Mouse (Mus musculus): ENCODE data around the gene Siglec1. TPM values are rescaled to one million over a fixed set of nuclear protein-coding genes. Genes with fewer than 3 reads are reported as not detected.

Siglec1 gene
- polyA plus RNA-seq, 2 experiments = 0.70 to 0.93 TPM

DNA sequence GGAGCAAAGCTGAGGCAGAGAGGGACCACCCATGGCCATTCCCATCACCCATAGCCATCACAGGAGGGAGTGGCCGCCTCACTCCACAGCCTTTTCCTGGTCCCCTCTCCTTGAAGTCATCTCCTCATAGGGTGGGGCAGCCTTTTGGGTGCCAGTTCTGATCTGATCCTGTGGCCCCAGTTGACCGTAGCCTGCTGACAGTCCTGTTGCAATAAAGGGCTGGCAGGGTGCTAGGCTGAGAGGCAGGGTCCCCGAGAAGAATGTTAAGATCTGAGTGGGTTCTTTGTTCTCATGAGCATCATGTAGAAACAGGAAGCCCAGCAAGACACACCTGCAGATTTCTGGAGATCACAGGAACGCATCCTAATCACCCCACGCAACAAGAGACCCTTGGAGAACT is 41.6 kb upstream of the Siglec1 start:
- peak overlapping the region; percentile 85 for H3K4me2 ChIP-seq (ENCODE audit: low read depth)
- no peak for DNase-seq (ENCODE audit: low read depth in 3 of 3, low spot score in 3 of 3)
- ATAC-seq (ENCODE audit: insufficient read depth) = no peak

DNA sequence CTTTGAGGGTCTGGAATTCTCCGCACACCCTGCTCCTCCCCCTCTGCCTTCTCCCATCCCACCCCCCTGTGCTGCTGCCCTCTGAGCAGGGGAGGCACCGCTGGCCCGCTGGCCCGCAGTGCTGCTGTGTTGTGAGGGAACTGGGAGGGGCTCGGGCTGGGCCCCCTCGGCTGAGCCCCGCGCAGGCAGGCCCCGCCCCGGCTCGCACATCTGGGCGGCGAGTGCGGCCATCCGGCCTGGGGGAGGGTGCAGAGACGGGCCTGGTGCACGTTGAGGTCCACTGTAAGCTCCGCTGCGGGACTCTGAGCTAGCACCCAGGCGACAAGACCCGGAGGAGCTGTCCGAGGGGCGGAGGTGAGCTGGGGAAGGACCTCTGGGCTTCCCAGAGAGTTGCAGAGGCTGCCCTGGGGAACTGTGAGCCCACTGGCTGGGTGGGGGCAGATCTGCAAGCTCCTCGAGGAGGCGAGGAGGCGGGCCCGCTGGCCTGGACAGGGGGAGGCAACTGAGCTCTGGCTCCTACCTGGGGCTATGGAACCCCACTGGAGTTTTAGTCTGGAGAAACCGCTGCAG is 40.7 kb upstream of the Siglec1 start, which contains the start of gene Hspa12b:
TSS of gene Hspa12b (plus strand) at position 120 of the 570 bp plus-strand sequence.
- H3K27me3 ChIP-seq (ENCODE audit: control insufficient read depth, insufficient read depth, low read length) = no peaks in the 10 kb centered on the region; the same call in 1 of the 2 replicates

More for the DNA sequence above, 41.6 kb upstream of the Siglec1 start:
- no peak for TF ChIP-seq EP300 (IDR thresholded peaks at IDR 0.05; ENCODE audit: low read depth)
- no peak for TF ChIP-seq CTCF (IDR thresholded peaks at IDR 0.05; ENCODE audit: low read depth)
- Histone ChIP-seq H3K9ac (replicated peaks) (no peak overlapping the region), H3K27ac (no peak overlapping the region), H3K9me3 (ENCODE audit: control insufficient read depth, low read length) (no peaks in the 10 kb centered on the region), H3K36me3 (replicated peaks; ENCODE audit: control insufficient read depth, insufficient read depth, low read depth) (no peaks in the 10 kb centered on the region), H3K27me3 (ENCODE audit: control insufficient read depth, insufficient read depth, low read length) (no peaks in the 10 kb centered on the region; the same call in 1 of the 2 replicates), H3K4me1 (replicated peaks; ENCODE audit: control insufficient read depth in 2 of 2, insufficient read depth in 2 of 2, low read length in 1 of 2) (peaks cover 53 to 61% of the 10 kb centered on the region in 2 experiments), H3K4me3 (ENCODE audit: insufficient read depth in 1 of 2, low read depth in 2 of 2, low read length in 2 of 2) (peak overlapping the region in 1 of 2 experiments; percentile 56; a peak in 1 of 4 replicates)
- 74% methylated on average over 5 of the region's 5 CpGs for WGBS (ENCODE audit: insufficient replicate concordance)

DNA sequence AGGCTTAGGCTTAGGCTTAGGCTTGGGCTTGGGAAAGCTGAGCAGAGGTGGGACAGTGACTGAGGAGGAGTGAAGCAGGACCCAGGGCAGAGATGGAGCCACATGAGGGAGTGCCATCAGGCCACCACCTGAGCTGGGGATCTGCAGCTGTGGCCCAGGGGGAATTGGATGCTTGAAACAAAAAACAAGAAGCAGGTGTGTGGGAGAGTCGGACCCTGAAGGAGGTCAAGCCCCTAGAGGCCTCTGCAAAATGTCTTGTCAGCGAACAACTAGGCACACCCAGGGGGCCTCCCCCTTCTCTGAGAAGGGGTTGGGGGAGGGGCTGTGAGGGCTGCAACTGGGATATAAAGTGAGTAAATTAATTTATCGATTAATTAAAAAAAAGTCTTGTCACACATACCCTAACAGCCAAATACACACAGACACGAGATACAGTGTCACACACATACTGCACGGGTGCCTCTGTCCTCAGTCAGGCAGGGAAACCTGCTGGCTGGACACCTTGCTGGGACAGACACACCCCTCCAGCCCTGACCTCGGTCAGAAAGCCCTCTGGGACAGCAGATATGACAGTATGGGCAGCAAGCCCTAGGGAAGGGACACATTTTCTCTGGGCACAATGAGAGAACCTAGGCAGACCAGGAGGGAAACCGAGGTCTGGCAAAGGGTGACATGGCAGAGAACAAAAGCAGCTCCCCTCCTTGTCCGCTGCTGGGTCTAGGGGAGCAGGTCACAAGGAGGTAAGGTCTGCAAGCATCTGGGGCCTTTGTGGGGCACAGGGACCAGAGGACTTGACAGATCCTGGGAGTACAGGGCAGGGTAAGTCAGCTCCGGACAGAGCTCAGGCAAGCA is 39.6 kb upstream of the Siglec1 start:
- DNase-seq (ENCODE audit: low read depth in 3 of 3, low spot score in 3 of 3) = no peak
- H3K4me3 ChIP-seq (ENCODE audit: insufficient read depth in 1 of 2, low read depth in 2 of 2, low read length in 2 of 2) = no peak overlapping the region
- peak overlapping the region; percentile 14; the same call in 1 of the 2 replicates for H3K9ac ChIP-seq (replicated peaks)
- TF ChIP-seq EP300 (IDR thresholded peaks at IDR 0.05; ENCODE audit: low read depth) (no peak), CTCF (IDR thresholded peaks at IDR 0.05; ENCODE audit: low read depth) (no peak)
- no peaks in the 10 kb centered on the region for H3K9me3 ChIP-seq (ENCODE audit: control insufficient read depth, low read length)
- peak overlapping the region; percentile 85; the same call in 1 of the 2 replicates for H3K4me2 ChIP-seq (ENCODE audit: low read depth)
- ATAC-seq (ENCODE audit: insufficient read depth) = no peak
- 59% methylated on average over 9 of the region's 9 CpGs for WGBS (ENCODE audit: insufficient replicate concordance)
- peaks cover 47 to 53% of the 10 kb centered on the region in 2 experiments for H3K4me1 ChIP-seq (replicated peaks; ENCODE audit: control insufficient read depth in 2 of 2, insufficient read depth in 2 of 2, low read length in 1 of 2)
- no peaks in the 10 kb centered on the region; the same call in 1 of the 2 replicates for H3K27me3 ChIP-seq (ENCODE audit: control insufficient read depth, insufficient read depth, low read length)
- H3K36me3 ChIP-seq (replicated peaks; ENCODE audit: control insufficient read depth, insufficient read depth, low read depth) = no peaks in the 10 kb centered on the region
- H3K27ac ChIP-seq = no peak overlapping the region

More for the DNA sequence above, 40.7 kb upstream of the Siglec1 start, which contains the start of gene Hspa12b:
- DNase-seq (ENCODE audit: low read depth in 3 of 3, low spot score in 3 of 3) (no peak), ATAC-seq (ENCODE audit: insufficient read depth) (peak; percentile 80)
- peak within 1 kb of the TSS; percentile 20 for H3K27ac ChIP-seq
- H3K9me3 ChIP-seq (ENCODE audit: control insufficient read depth, low read length) = no peaks in the 10 kb centered on the region
- peaks cover 53 to 63% of the 10 kb centered on the region in 2 experiments for H3K4me1 ChIP-seq (replicated peaks; ENCODE audit: control insufficient read depth in 2 of 2, insufficient read depth in 2 of 2, low read length in 1 of 2)
- TF ChIP-seq CTCF (IDR thresholded peaks at IDR 0.05; ENCODE audit: low read depth) = no peak
- no peak for TF ChIP-seq EP300 (IDR thresholded peaks at IDR 0.05; ENCODE audit: low read depth)
- H3K36me3 ChIP-seq (replicated peaks; ENCODE audit: control insufficient read depth, insufficient read depth, low read depth) = no peaks in the 10 kb centered on the region
- peak within 1 kb of the TSS; percentile 85 for H3K4me2 ChIP-seq (ENCODE audit: low read depth)
- H3K9ac ChIP-seq (replicated peaks) = peak within 1 kb of the TSS; percentile 62
- under 1% methylated on average over 28 of the region's 28 CpGs for WGBS (ENCODE audit: insufficient replicate concordance)
- H3K4me3 ChIP-seq (ENCODE audit: insufficient read depth in 1 of 2, low read depth in 2 of 2, low read length in 2 of 2) = peak within 1 kb of the TSS; percentile 54 to 56

DNA sequence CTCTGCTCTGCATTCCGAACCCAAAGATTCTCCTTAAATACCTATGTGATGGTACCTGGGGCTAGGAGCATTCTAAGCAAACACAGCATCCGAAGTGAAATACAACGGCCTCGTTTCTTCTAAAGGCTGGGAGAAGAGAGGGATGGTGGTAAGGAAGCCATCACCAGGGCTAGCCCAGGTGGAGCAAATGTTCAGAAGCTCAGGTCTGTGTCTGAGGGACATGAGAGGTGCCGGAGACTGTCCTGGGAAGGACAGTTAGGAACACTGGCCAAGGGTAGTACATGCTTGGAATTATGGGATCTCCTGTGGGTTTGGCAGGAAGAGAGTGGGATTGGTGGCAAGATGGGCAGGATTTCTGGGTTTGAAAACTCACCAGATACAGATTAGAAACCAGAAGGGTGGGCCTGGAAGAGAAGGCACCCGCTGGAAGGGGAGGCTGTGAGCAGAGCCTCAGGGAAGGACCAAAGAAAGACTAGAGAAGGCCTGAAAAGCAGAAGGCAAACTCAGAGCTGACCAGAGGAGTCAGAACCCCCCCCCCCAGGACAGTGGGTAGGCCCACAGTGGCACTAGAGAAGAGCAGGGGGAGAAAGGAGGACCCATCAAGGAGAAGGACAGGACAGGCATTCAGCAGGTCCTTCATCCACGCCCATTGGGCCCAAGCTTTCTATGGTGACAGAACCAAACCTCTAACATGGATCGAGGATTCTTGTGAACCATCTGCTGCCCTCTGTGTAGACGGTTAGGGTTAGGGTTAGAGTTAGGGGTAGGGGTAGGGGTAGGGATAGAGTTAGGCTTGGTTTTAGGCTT is 38.8 kb upstream of the Siglec1 start:
- 79% methylated on average over 9 of the region's 9 CpGs for WGBS (ENCODE audit: insufficient replicate concordance)
- no peaks in the 10 kb centered on the region; the same call in 1 of the 2 replicates for H3K27me3 ChIP-seq (ENCODE audit: control insufficient read depth, insufficient read depth, low read length)
- H3K9ac ChIP-seq (replicated peaks) = no peak overlapping the region
- no peak for DNase-seq (ENCODE audit: low read depth in 3 of 3, low spot score in 3 of 3)
- no peak overlapping the region for H3K27ac ChIP-seq
- H3K4me2 ChIP-seq (ENCODE audit: low read depth) = no peak overlapping the region
- no peak overlapping the region for H3K4me3 ChIP-seq (ENCODE audit: insufficient read depth in 1 of 2, low read depth in 2 of 2, low read length in 2 of 2)
- ATAC-seq (ENCODE audit: insufficient read depth) = no peak
- no peaks in the 10 kb centered on the region for H3K9me3 ChIP-seq (ENCODE audit: control insufficient read depth, low read length)
- no peak for TF ChIP-seq EP300 (IDR thresholded peaks at IDR 0.05; ENCODE audit: low read depth)
- no peak for TF ChIP-seq CTCF (IDR thresholded peaks at IDR 0.05; ENCODE audit: low read depth)
- H3K36me3 ChIP-seq (replicated peaks; ENCODE audit: control insufficient read depth, insufficient read depth, low read depth) = no peaks in the 10 kb centered on the region
- H3K4me1 ChIP-seq (replicated peaks; ENCODE audit: control insufficient read depth in 2 of 2, insufficient read depth in 2 of 2, low read length in 1 of 2) = peaks cover 43 to 48% of the 10 kb centered on the region in 2 experiments
